Mouse (Mus musculus) large intestine, adult 2 months (tissue): Measurements from ENCODE around the gene Tnfrsf25. TPM values are rescaled to one million over a fixed set of nuclear protein-coding genes. Genes with fewer than 3 reads are reported as not detected.

Source experiments
- DNase-seq: peaks from one replicate; pipeline ENCODE4 v3.0.0-alpha.2; 2012; ENCODE audit warnings: low read depth, low spot score
- WGBS: fragments of 180-500 bp; shearing (Covaris S2); methylation state at CpG from one replicate; pipeline ENCODE4 v1.1.7; 2018; 5-methylcytosine and 5-hydroxymethylcytosine counted together
- polyA plus RNA-seq: library from polyadenylated mRNA; depleted of rRNA; stranded (reverse); fragments of >200 nt; gene quantifications from 2 replicates; pipeline ENCODE4 v1.2.3, GENCODE M21; 2012

The Tnfrsf25 gene
- polyA plus RNA-seq, 1 experiment: 3.6 TPM

- no peak for DNase-seq
- 38% methylated on average over 9 of the region's 9 CpGs for WGBS
Measured at GRCm38 (mm10) chr4:152117538-152117937, 1.8 kb downstream of the Tnfrsf25 start.

- 33% methylated on average over 39 of the region's 39 CpGs for WGBS
- no peak for DNase-seq
Measured at GRCm38 (mm10) chr4:152119396-152120292, 3.9 kb downstream of the Tnfrsf25 start.

GRCm38 (mm10) chr4:152120311-152121182 lies 4.8 kb downstream of the Tnfrsf25 start:
- DNase-seq: no peak
- 11% methylated on average over 31 of the region's 31 CpGs for WGBS

- DNase-seq: no peak
- 13% methylated on average over 12 of the region's 12 CpGs for WGBS
Measured at GRCm38 (mm10) chr4:152121183-152121505, 5.4 kb downstream of the Tnfrsf25 start.

- WGBS: 61% methylated on average over 13 of the region's 13 CpGs
- no peak for DNase-seq
Measured at GRCm38 (mm10) chr4:152124361-152124961, 8.7 kb downstream of the Tnfrsf25 start.

GRCm38 (mm10) chr4:152125161-152126025 lies 9.7 kb downstream of the Tnfrsf25 start:
- WGBS: 64% methylated on average over 56 of the region's 56 CpGs
- DNase-seq: no peak

GRCm38 (mm10) chr4:152126026-152126920 lies 10.5 kb downstream of the Tnfrsf25 start:
- DNase-seq: no peak
- 70% methylated on average over 65 of the region's 65 CpGs for WGBS

GRCm38 (mm10) chr4:152127884-152128283 lies 12.2 kb downstream of the Tnfrsf25 start:
- WGBS: 77% methylated on average over 11 of the region's 11 CpGs
- DNase-seq: no peak

GRCm38 (mm10) chr4:152128784-152129183 lies 13.1 kb downstream of the Tnfrsf25 start:
- WGBS: 33% methylated on average over 5 of the region's 5 CpGs
- DNase-seq: no peak

GRCm38 (mm10) chr4:152129395-152129930 lies 13.7 kb downstream of the Tnfrsf25 start:
- 68% methylated on average over 13 of the region's 13 CpGs for WGBS
- DNase-seq: no peak

- WGBS: 1% methylated on average over 84 of the region's 85 CpGs
- DNase-seq: no peak
Measured at GRCm38 (mm10) chr4:152130771-152131653, 15.3 kb downstream of the Tnfrsf25 start.

- 15% methylated on average over 50 of the region's 50 CpGs for WGBS
- no peak for DNase-seq
Measured at GRCm38 (mm10) chr4:152131809-152132771, 16.4 kb downstream of the Tnfrsf25 start.

- WGBS: 23% methylated on average over 10 of the region's 10 CpGs
- no peak for DNase-seq
Measured at GRCm38 (mm10) chr4:152132772-152133169, 17.0 kb downstream of the Tnfrsf25 start.

- WGBS: 74% methylated on average over 5 of the region's 5 CpGs
- no peak for DNase-seq
Measured at GRCm38 (mm10) chr4:152133213-152133612, 17.5 kb downstream of the Tnfrsf25 start.

- no peak for DNase-seq
Measured at GRCm38 (mm10) chr4:152134507-152134906, 18.8 kb downstream of the Tnfrsf25 start.

- WGBS: 67% methylated on average over 12 of the region's 12 CpGs
- DNase-seq: no peak
Measured at GRCm38 (mm10) chr4:152135363-152135762, 19.6 kb downstream of the Tnfrsf25 start.
